Mouse (Mus musculus): ENCODE data around the gene Edc3. TPM values are rescaled to one million over a fixed set of nuclear protein-coding genes. Genes with fewer than 3 reads are reported as not detected.

Edc3 gene
- 1.1 and 10.9 TPM in 2 replicates for polyA plus RNA-seq (2012; ENCODE audit: low replicate concordance)

GRCm38 (mm10) chr9:57708068-57708719, at the start of gene Edc3:
Gene Edc3, plus strand, starts transcription at chr9:57708540.

GRCm38 (mm10) chr9:57683520-57683919, 24.8 kb upstream of the Edc3 start, which contains the start of gene Cyp1a2:
Gene Cyp1a2, minus strand, starts transcription at chr9:57683703.

GRCm38 (mm10) chr9:57687751-57688150, 20.6 kb upstream of the Edc3 start, which contains the start of gene Cyp1a1:
Gene Cyp1a1, plus strand, starts transcription at chr9:57687928.

GRCm38 (mm10) chr9:57765364-57766351, 57.3 kb downstream of the Edc3 start, which contains the start of gene Clk3:
Gene Clk3, minus strand, starts transcription at chr9:57765860.

Other genes starting within 250 kb of the Edc3 start
- gene Scamp5, start 240.5 kb upstream of the Edc3 start, polyA plus RNA-seq (2012; ENCODE audit: low replicate concordance): 1.6 and 3.4 TPM in 2 replicates
- gene Rpp25, start 204.5 kb upstream of the Edc3 start, polyA plus RNA-seq (2012; ENCODE audit: low replicate concordance): 0.48 TPM in 1 of 2 replicates, not detected in the other
- gene Cox5a, start 187.3 kb upstream of the Edc3 start, polyA plus RNA-seq (2012; ENCODE audit: low replicate concordance): 375 and 488 TPM in 2 replicates
- 8.9 and 30.6 TPM in 2 replicates for gene Fam219b, start 171.0 kb upstream of the Edc3 start, polyA plus RNA-seq (2012; ENCODE audit: low replicate concordance)
- 0.38 and 1.4 TPM in 2 replicates for gene Mpi, start 155.8 kb upstream of the Edc3 start, polyA plus RNA-seq (2012; ENCODE audit: low replicate concordance)
- gene Scamp2, start 147.6 kb upstream of the Edc3 start, polyA plus RNA-seq (2012; ENCODE audit: low replicate concordance): 3.0 and 80.8 TPM in 2 replicates
- gene Ulk3, start 119.1 kb upstream of the Edc3 start, polyA plus RNA-seq (2012; ENCODE audit: low replicate concordance): 4.8 and 5.2 TPM in 2 replicates
- gene Cplx3, start 102.3 kb upstream of the Edc3 start, polyA plus RNA-seq (2012; ENCODE audit: low replicate concordance): not detected in 2 replicates
- gene Lman1l, start 87.8 kb upstream of the Edc3 start, polyA plus RNA-seq (2012; ENCODE audit: low replicate concordance): not detected in 2 replicates
- gene Csk, start 54.9 kb upstream of the Edc3 start, polyA plus RNA-seq (2012; ENCODE audit: low replicate concordance): 457 and 560 TPM in 2 replicates
- not detected in 2 replicates for gene Cyp1a2, start 24.8 kb upstream of the Edc3 start, polyA plus RNA-seq (2012; ENCODE audit: low replicate concordance)
- gene Cyp1a1, start 20.6 kb upstream of the Edc3 start, polyA plus RNA-seq (2012; ENCODE audit: low replicate concordance): 0.15 TPM in 1 of 2 replicates, not detected in the other
- 41.0 and 44.7 TPM in 2 replicates for gene Clk3, start 57.3 kb downstream of the Edc3 start, polyA plus RNA-seq (2012; ENCODE audit: low replicate concordance)
- 6.4 and 22.1 TPM in 2 replicates for gene Arid3b, start 128.3 kb downstream of the Edc3 start, polyA plus RNA-seq (2012; ENCODE audit: low replicate concordance)
- gene Ubl7, start 202.4 kb downstream of the Edc3 start, polyA plus RNA-seq (2012; ENCODE audit: low replicate concordance): 89.3 and 114 TPM in 2 replicates
- gene Sema7a, start 231.6 kb downstream of the Edc3 start, polyA plus RNA-seq (2012; ENCODE audit: low replicate concordance): 4.4 and 14.0 TPM in 2 replicates